Mouse (Mus musculus): Measurements from ENCODE around the gene Tram2. TPM values are rescaled to one million over a fixed set of nuclear protein-coding genes. Genes with fewer than 3 reads are reported as not detected.

The Tram2 gene
- total and polyA plus RNA-seq, 3 experiments = 0.54 to 2.9 TPM; not detected in 1

DNA sequence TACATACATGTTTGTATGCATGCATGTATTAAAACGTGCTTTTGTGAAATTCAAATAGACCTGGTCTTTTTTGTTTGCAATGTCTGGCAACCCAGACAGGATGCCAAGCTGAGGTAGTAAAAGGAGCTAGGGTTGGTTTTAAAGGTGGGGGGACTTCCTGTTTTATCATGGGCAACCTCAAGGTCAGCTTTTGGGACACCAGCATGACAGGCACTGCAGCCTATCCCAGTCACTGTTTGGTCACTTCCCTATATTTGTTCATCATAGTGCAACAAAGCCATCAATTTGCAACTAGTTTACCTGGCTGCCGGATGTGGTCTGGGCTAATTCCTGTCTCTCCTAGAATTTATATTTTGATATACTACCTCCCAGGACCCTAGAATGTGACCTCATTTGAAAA is 47.4 kb downstream of the Tram2 start:
- Histone ChIP-seq H3K79me2 (ENCODE audit: control insufficient read depth, insufficient read depth, low read length, poor library complexity) (no peaks in the 10 kb centered on the region), H3K36me3 (ENCODE audit: control insufficient read depth in 1 of 2, insufficient read depth in 2 of 2, low read length in 2 of 2) (no peaks in the 10 kb centered on the region), H3K27ac (ENCODE audit: control insufficient read depth, low read depth, low read length) (no peak overlapping the region), H3K27me3 (ENCODE audit: control insufficient read depth in 1 of 2, insufficient read depth in 2 of 2, low read length in 2 of 2) (no peaks in the 10 kb centered on the region), H3K9ac (ENCODE audit: control insufficient read depth, low read depth, low read length, poor library complexity, severe bottlenecking) (no peak overlapping the region), H3K9me3 (replicated peaks; ENCODE audit: insufficient read depth, low read length) (no peaks in the 10 kb centered on the region), H3K4me1 (ENCODE audit: control insufficient read depth in 1 of 2, insufficient read depth in 2 of 2, low read length in 2 of 2) (no peaks in the 10 kb centered on the region), H3K4me3 (ENCODE audit: control insufficient read depth in 1 of 2, insufficient read depth in 1 of 2, low read depth in 2 of 2, low read length in 2 of 2) (no peak overlapping the region)
- TF ChIP-seq HCFC1 (IDR thresholded peaks at IDR 0.05; ENCODE audit: low read depth, low read length) (no peak), ZNF384 (IDR thresholded peaks at IDR 0.05; ENCODE audit: low read depth, low read length) (no peak), EP300 (IDR thresholded peaks at IDR 0.05; ENCODE audit: low read depth in 1 of 2, low read length in 2 of 2) (no peak), SMC3 (IDR thresholded peaks at IDR 0.05; ENCODE audit: low read depth, low read length) (no peak), RCOR1 (IDR thresholded peaks at IDR 0.05; ENCODE audit: low read depth, low read length) (no peak), CHD2 (IDR thresholded peaks at IDR 0.05; ENCODE audit: low read length) (no peak), ELF1 (IDR thresholded peaks at IDR 0.05; ENCODE audit: low read depth, low read length) (no peak), CHD1 (IDR thresholded peaks at IDR 0.05; ENCODE audit: low read depth, low read length) (no peak), USF2 (IDR thresholded peaks at IDR 0.05; ENCODE audit: borderline replicate concordance in 1 of 2, insufficient read depth in 1 of 2, low read depth in 1 of 2, low read length in 2 of 2) (no peak), JUND (IDR thresholded peaks at IDR 0.05; ENCODE audit: low read depth, low read length) (no peak), POLR2AphosphoS5 (IDR thresholded peaks at IDR 0.05; ENCODE audit: borderline replicate concordance, low read depth, low read length) (no peak)
- DNase-seq (ENCODE audit: low read depth, low spot score) = no peak

DNA sequence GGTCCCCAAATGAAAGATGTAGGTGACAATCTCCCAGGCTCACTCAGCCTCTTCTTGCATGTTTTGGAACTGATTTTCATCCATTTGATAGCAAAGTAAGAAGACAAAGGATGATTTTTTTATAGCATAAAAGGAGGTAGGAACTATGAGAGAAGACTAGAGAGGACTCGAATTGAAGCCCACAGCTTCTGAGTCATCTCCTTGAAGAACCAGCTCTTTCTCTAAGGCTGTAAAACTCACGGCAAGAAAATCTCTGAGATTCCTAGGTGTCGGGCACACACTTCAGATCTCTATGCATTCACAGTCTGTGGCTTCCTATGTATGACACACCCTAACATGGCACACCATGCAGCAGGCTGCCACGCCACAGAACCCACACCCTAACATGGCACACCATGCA is 50.0 kb downstream of the Tram2 start:
- Histone ChIP-seq H3K79me2 (ENCODE audit: control insufficient read depth, insufficient read depth, low read length, poor library complexity) (no peaks in the 10 kb centered on the region), H3K27ac (ENCODE audit: control insufficient read depth, low read depth, low read length) (no peak overlapping the region), H3K4me3 (ENCODE audit: control insufficient read depth in 1 of 2, insufficient read depth in 1 of 2, low read depth in 2 of 2, low read length in 2 of 2) (no peak overlapping the region), H3K36me3 (ENCODE audit: control insufficient read depth in 1 of 2, insufficient read depth in 2 of 2, low read length in 2 of 2) (peaks cover 0 to 6% of the 10 kb centered on the region in 2 experiments; a peak in 2 of 4 replicates), H3K9ac (ENCODE audit: control insufficient read depth, low read depth, low read length, poor library complexity, severe bottlenecking) (no peak overlapping the region), H3K27me3 (ENCODE audit: control insufficient read depth in 1 of 2, insufficient read depth in 2 of 2, low read length in 2 of 2) (no peaks in the 10 kb centered on the region), H3K4me1 (ENCODE audit: control insufficient read depth in 1 of 2, insufficient read depth in 2 of 2, low read length in 2 of 2) (peaks cover 0 to 9% of the 10 kb centered on the region in 2 experiments; a peak in 3 of 4 replicates), H3K9me3 (replicated peaks; ENCODE audit: insufficient read depth, low read length) (no peaks in the 10 kb centered on the region)
- no peak for DNase-seq (ENCODE audit: low read depth, low spot score)
- TF ChIP-seq TAL1 (IDR thresholded peaks at IDR 0.05; ENCODE audit: low read length) (no peak), CTCF (IDR thresholded peaks at IDR 0.05 in 2 of 3, conservative IDR thresholded peaks at IDR 0.05 in 1 of 3; ENCODE audit: control insufficient read depth in 1 of 3, insufficient read depth in 1 of 3, low read depth in 2 of 3, low read length in 3 of 3, poor library complexity in 1 of 3, severe bottlenecking in 1 of 3) (no peak), USF2 (IDR thresholded peaks at IDR 0.05; ENCODE audit: borderline replicate concordance in 1 of 2, insufficient read depth in 1 of 2, low read depth in 1 of 2, low read length in 2 of 2) (no peak), KAT2A (conservative IDR thresholded peaks at IDR 0.05; ENCODE audit: low read depth, low read length) (no peak), GABPA (IDR thresholded peaks at IDR 0.05; ENCODE audit: low read depth, low read length) (no peak), ZC3H11A (IDR thresholded peaks at IDR 0.05; ENCODE audit: low read depth, low read length) (no peak), SMC3 (IDR thresholded peaks at IDR 0.05; ENCODE audit: low read depth, low read length) (no peak), MAX (IDR thresholded peaks at IDR 0.05; ENCODE audit: low read length) (no peak), MYB (IDR thresholded peaks at IDR 0.05; ENCODE audit: low read depth, low read length) (no peak), MAFK (IDR thresholded peaks at IDR 0.05; ENCODE audit: borderline replicate concordance, low read depth, low read length) (no peak), SIN3A (IDR thresholded peaks at IDR 0.05; ENCODE audit: low read length) (no peak), ZNF384 (IDR thresholded peaks at IDR 0.05; ENCODE audit: low read depth, low read length) (no peak), JUND (IDR thresholded peaks at IDR 0.05; ENCODE audit: low read depth, low read length) (no peak), POLR2AphosphoS5 (IDR thresholded peaks at IDR 0.05; ENCODE audit: borderline replicate concordance, low read depth, low read length) (no peak)

Data from MEL (cell line).